Mouse (Mus musculus): Measurements from ENCODE around the gene Fam71e1. TPM values are rescaled to one million over a fixed set of nuclear protein-coding genes. Genes with fewer than 3 reads are reported as not detected.

The Fam71e1 gene
- polyA plus RNA-seq, 1 experiment from 2014 or later = 10.8 TPM

GRCm38 (mm10) chr7:44531946-44532732 is 35.8 kb downstream of the Fam71e1 start, which contains the start of gene Spib:
Spib (minus strand) TSS chr7:44532071.
- 82% methylated on average over 4 of the region's 4 CpGs for WGBS
- DNase-seq (ENCODE audit: low spot score) (no peak), ATAC-seq (replicated peaks; ENCODE audit: insufficient number of reproducible peaks, low FRiP score, low TSS enrichment, low read depth) (no peak)
- no peaks in the 10 kb centered on the region; the same call in none of the 2 replicates for H3K36me3 ChIP-seq (replicated peaks; ENCODE audit: control insufficient read depth, insufficient read depth, low read depth, low read length)
- no peaks in the 10 kb centered on the region for H3K27me3 ChIP-seq (ENCODE audit: control insufficient read depth, insufficient read depth, low read length)
- H3K4me2 ChIP-seq (ENCODE audit: low read depth, low read length) = no peak within 1 kb of the TSS
- no peak within 1 kb of the TSS for H3K27ac ChIP-seq (replicated peaks; ENCODE audit: low read depth, low read length)
- no peak within 1 kb of the TSS for H3K4me3 ChIP-seq (ENCODE audit: low read depth, low read length)
- H3K9ac ChIP-seq (replicated peaks; ENCODE audit: low read length) = no peak within 1 kb of the TSS
- no peaks in the 10 kb centered on the region for H3K9me3 ChIP-seq (replicated peaks; ENCODE audit: control insufficient read depth, low read length)
- H3K4me1 ChIP-seq (ENCODE audit: control insufficient read depth, insufficient read depth, low read length) = no peaks in the 10 kb centered on the region

- DNase-seq (ENCODE audit: low spot score) (no peak), ATAC-seq (replicated peaks; ENCODE audit: insufficient number of reproducible peaks, low FRiP score, low TSS enrichment, low read depth) (no peak)
- Histone ChIP-seq H3K9me3 (replicated peaks; ENCODE audit: control insufficient read depth, low read length) (no peaks in the 10 kb centered on the region), H3K4me1 (ENCODE audit: control insufficient read depth, insufficient read depth, low read length) (no peaks in the 10 kb centered on the region), H3K36me3 (replicated peaks; ENCODE audit: control insufficient read depth, insufficient read depth, low read depth, low read length) (no peaks in the 10 kb centered on the region; the same call in none of the 2 replicates), H3K27me3 (ENCODE audit: control insufficient read depth, insufficient read depth, low read length) (no peaks in the 10 kb centered on the region), H3K27ac (replicated peaks; ENCODE audit: low read depth, low read length) (no peak overlapping the region), H3K4me3 (ENCODE audit: low read depth, low read length) (no peak overlapping the region), H3K4me2 (ENCODE audit: low read depth, low read length) (no peak overlapping the region), H3K9ac (replicated peaks; ENCODE audit: low read length) (no peak overlapping the region)
- 86% methylated on average over 29 of the region's 29 CpGs for WGBS
These were observed 36.8 kb downstream of the Fam71e1 start for GRCm38 (mm10) chr7:44532918-44533745.

- WGBS = 83% methylated on average over 12 of the region's 12 CpGs
These were observed 37.3 kb downstream of the Fam71e1 start for GRCm38 (mm10) chr7:44533746-44534045.

GRCm38 (mm10) chr7:44534242-44534641 is 37.9 kb downstream of the Fam71e1 start:
- 87% methylated on average over 13 of the region's 13 CpGs for WGBS
- H3K36me3 ChIP-seq (replicated peaks; ENCODE audit: control insufficient read depth, insufficient read depth, low read depth, low read length) = peaks cover 4% of the 10 kb centered on the region

More at GRCm38 (mm10) chr7:44533746-44534045, 37.3 kb downstream of the Fam71e1 start:
- no peak overlapping the region for H3K9ac ChIP-seq (replicated peaks; ENCODE audit: low read length)
- H3K4me3 ChIP-seq (ENCODE audit: low read depth, low read length) = no peak overlapping the region
- no peaks in the 10 kb centered on the region for H3K4me1 ChIP-seq (ENCODE audit: control insufficient read depth, insufficient read depth, low read length)
- no peak for ATAC-seq (replicated peaks; ENCODE audit: insufficient number of reproducible peaks, low FRiP score, low TSS enrichment, low read depth)
- H3K27me3 ChIP-seq (ENCODE audit: control insufficient read depth, insufficient read depth, low read length) = no peaks in the 10 kb centered on the region
- H3K27ac ChIP-seq (replicated peaks; ENCODE audit: low read depth, low read length) = no peak overlapping the region
- H3K36me3 ChIP-seq (replicated peaks; ENCODE audit: control insufficient read depth, insufficient read depth, low read depth, low read length) = peaks cover 3% of the 10 kb centered on the region
- DNase-seq (ENCODE audit: low spot score) = no peak
- H3K9me3 ChIP-seq (replicated peaks; ENCODE audit: control insufficient read depth, low read length) = no peaks in the 10 kb centered on the region
- no peak overlapping the region for H3K4me2 ChIP-seq (ENCODE audit: low read depth, low read length)

GRCm38 (mm10) chr7:44534656-44535441 is 38.5 kb downstream of the Fam71e1 start:
- H3K27ac ChIP-seq (replicated peaks; ENCODE audit: low read depth, low read length) = no peak overlapping the region
- H3K4me3 ChIP-seq (ENCODE audit: low read depth, low read length) = no peak overlapping the region
- peaks cover 4% of the 10 kb centered on the region for H3K36me3 ChIP-seq (replicated peaks; ENCODE audit: control insufficient read depth, insufficient read depth, low read depth, low read length)
- DNase-seq (ENCODE audit: low spot score) (no peak), ATAC-seq (replicated peaks; ENCODE audit: insufficient number of reproducible peaks, low FRiP score, low TSS enrichment, low read depth) (no peak)
- WGBS = 88% methylated on average over 19 of the region's 19 CpGs
- no peaks in the 10 kb centered on the region for H3K9me3 ChIP-seq (replicated peaks; ENCODE audit: control insufficient read depth, low read length)
- H3K4me2 ChIP-seq (ENCODE audit: low read depth, low read length) = no peak overlapping the region
- H3K27me3 ChIP-seq (ENCODE audit: control insufficient read depth, insufficient read depth, low read length) = no peaks in the 10 kb centered on the region
- no peaks in the 10 kb centered on the region for H3K4me1 ChIP-seq (ENCODE audit: control insufficient read depth, insufficient read depth, low read length)
- H3K9ac ChIP-seq (replicated peaks; ENCODE audit: low read length) = no peak overlapping the region

More at GRCm38 (mm10) chr7:44534242-44534641, 37.9 kb downstream of the Fam71e1 start:
- Histone ChIP-seq H3K4me3 (ENCODE audit: low read depth, low read length) (no peak overlapping the region), H3K4me2 (ENCODE audit: low read depth, low read length) (no peak overlapping the region), H3K27ac (replicated peaks; ENCODE audit: low read depth, low read length) (no peak overlapping the region), H3K4me1 (ENCODE audit: control insufficient read depth, insufficient read depth, low read length) (no peaks in the 10 kb centered on the region), H3K9ac (replicated peaks; ENCODE audit: low read length) (no peak overlapping the region), H3K27me3 (ENCODE audit: control insufficient read depth, insufficient read depth, low read length) (no peaks in the 10 kb centered on the region), H3K9me3 (replicated peaks; ENCODE audit: control insufficient read depth, low read length) (no peaks in the 10 kb centered on the region)
- ATAC-seq (replicated peaks; ENCODE audit: insufficient number of reproducible peaks, low FRiP score, low TSS enrichment, low read depth) (no peak), DNase-seq (ENCODE audit: low spot score) (no peak)

- no peak for ATAC-seq (replicated peaks; ENCODE audit: insufficient number of reproducible peaks, low FRiP score, low TSS enrichment, low read depth)
- WGBS = 93% methylated on average over 27 of the region's 27 CpGs
- Histone ChIP-seq H3K27ac (replicated peaks; ENCODE audit: low read depth, low read length) (no peak overlapping the region), H3K4me3 (ENCODE audit: low read depth, low read length) (no peak overlapping the region), H3K9me3 (replicated peaks; ENCODE audit: control insufficient read depth, low read length) (no peaks in the 10 kb centered on the region), H3K36me3 (replicated peaks; ENCODE audit: control insufficient read depth, insufficient read depth, low read depth, low read length) (peaks cover 4% of the 10 kb centered on the region), H3K27me3 (ENCODE audit: control insufficient read depth, insufficient read depth, low read length) (no peaks in the 10 kb centered on the region), H3K4me2 (ENCODE audit: low read depth, low read length) (no peak overlapping the region), H3K9ac (replicated peaks; ENCODE audit: low read length) (no peak overlapping the region), H3K4me1 (ENCODE audit: control insufficient read depth, insufficient read depth, low read length) (no peaks in the 10 kb centered on the region)
- no peak for DNase-seq (ENCODE audit: low spot score)
These were observed 39.5 kb downstream of the Fam71e1 start for GRCm38 (mm10) chr7:44535657-44536589.

GRCm38 (mm10) chr7:44536590-44536968 is 40.2 kb downstream of the Fam71e1 start:
- Histone ChIP-seq H3K36me3 (replicated peaks; ENCODE audit: control insufficient read depth, insufficient read depth, low read depth, low read length) (peaks cover 4% of the 10 kb centered on the region), H3K9ac (replicated peaks; ENCODE audit: low read length) (no peak overlapping the region), H3K4me1 (ENCODE audit: control insufficient read depth, insufficient read depth, low read length) (no peaks in the 10 kb centered on the region), H3K27ac (replicated peaks; ENCODE audit: low read depth, low read length) (no peak overlapping the region), H3K27me3 (ENCODE audit: control insufficient read depth, insufficient read depth, low read length) (no peaks in the 10 kb centered on the region), H3K9me3 (replicated peaks; ENCODE audit: control insufficient read depth, low read length) (no peaks in the 10 kb centered on the region), H3K4me3 (ENCODE audit: low read depth, low read length) (no peak overlapping the region), H3K4me2 (ENCODE audit: low read depth, low read length) (no peak overlapping the region)
- ATAC-seq (replicated peaks; ENCODE audit: insufficient number of reproducible peaks, low FRiP score, low TSS enrichment, low read depth) (no peak), DNase-seq (ENCODE audit: low spot score) (no peak)
- 92% methylated on average over 6 of the region's 6 CpGs for WGBS

Measured in embryonic facial prominence, embryonic 11.5 days (tissue).